Mouse (Mus musculus) forebrain, embryonic 15.5 days (tissue): Measurements from ENCODE around the gene Parg. TPM values are rescaled to one million over a fixed set of nuclear protein-coding genes. Genes with fewer than 3 reads are reported as not detected.
"Not testable (repeated sequence)": the region's sequence is repeated elsewhere in the genome, so short reads cannot be mapped to it uniquely, and the experiment has no call there.

Experiments used
- ATAC-seq: fragments of 200-750 bp; cut with Nextera tagmentation; replicated peaks from 2 replicates; pipeline ENCODE4 v1.8.0; 2017; ENCODE audit warnings: mild to moderate bottlenecking, moderate TSS enrichment, moderate library complexity
- H3K27ac ChIP-seq: fragments of 300-500 bp; sonication (generic); replicated peaks from 2 replicates; pipeline ENCODE4 v1.5.1; 2015; ENCODE audit warnings: mild to moderate bottlenecking, inconsistent platforms
- H3K27me3 ChIP-seq: fragments of 300-500 bp; sonication (generic); 2 replicates; pipeline ENCODE4 v1.6.1; 2015; ENCODE audit warnings: inconsistent platforms
- H3K36me3 ChIP-seq: fragments of 300-500 bp; sonication (generic); 2 replicates; pipeline ENCODE4 v1.6.1; 2015; ENCODE audit warnings: mild to moderate bottlenecking, inconsistent platforms
- H3K4me1 ChIP-seq: fragments of 300-500 bp; sonication (generic); 2 replicates; pipeline ENCODE4 v1.6.1; 2015; ENCODE audit warnings: inconsistent platforms
- H3K4me2 ChIP-seq: fragments of 300-500 bp; sonication (generic); replicated peaks from 2 replicates; pipeline ENCODE4 v1.6.1; 2015; ENCODE audit warnings: mild to moderate bottlenecking, inconsistent platforms
- H3K4me3 ChIP-seq: fragments of 300-500 bp; sonication (generic); 2 replicates; pipeline ENCODE4 v1.5.1; 2015; ENCODE audit warnings: mild to moderate bottlenecking, inconsistent platforms
- H3K9ac ChIP-seq: fragments of 300-500 bp; sonication (generic); replicated peaks from 2 replicates; pipeline ENCODE4 v1.6.1; 2015; ENCODE audit warnings: mild to moderate bottlenecking, inconsistent platforms
- H3K9me3 ChIP-seq: fragments of 300-500 bp; sonication (generic); 2 replicates; pipeline ENCODE4 v1.6.1; 2016; ENCODE audit warnings: inconsistent platforms
- whole genome bisulfite sequencing: fragments of 180-500 bp; shearing (Covaris S2); methylation state at CpG from one replicate; pipeline ENCODE4 v1.1.7; 2015; ENCODE audit warnings: mixed read lengths; 5-methylcytosine and 5-hydroxymethylcytosine counted together
- polyA plus RNA-seq: library from polyadenylated mRNA; unstranded; fragments of >200 nt; fragmentation: Nextera tagmentation; extraction: Ambion mirVana; gene quantifications from 2 replicates; pipeline ENCODE4 v1.2.1, GENCODE M21; 2015

Gene Parg
- polyA plus RNA-seq, 1 experiment from 2014 or later, result 41.7 TPM

DNA sequence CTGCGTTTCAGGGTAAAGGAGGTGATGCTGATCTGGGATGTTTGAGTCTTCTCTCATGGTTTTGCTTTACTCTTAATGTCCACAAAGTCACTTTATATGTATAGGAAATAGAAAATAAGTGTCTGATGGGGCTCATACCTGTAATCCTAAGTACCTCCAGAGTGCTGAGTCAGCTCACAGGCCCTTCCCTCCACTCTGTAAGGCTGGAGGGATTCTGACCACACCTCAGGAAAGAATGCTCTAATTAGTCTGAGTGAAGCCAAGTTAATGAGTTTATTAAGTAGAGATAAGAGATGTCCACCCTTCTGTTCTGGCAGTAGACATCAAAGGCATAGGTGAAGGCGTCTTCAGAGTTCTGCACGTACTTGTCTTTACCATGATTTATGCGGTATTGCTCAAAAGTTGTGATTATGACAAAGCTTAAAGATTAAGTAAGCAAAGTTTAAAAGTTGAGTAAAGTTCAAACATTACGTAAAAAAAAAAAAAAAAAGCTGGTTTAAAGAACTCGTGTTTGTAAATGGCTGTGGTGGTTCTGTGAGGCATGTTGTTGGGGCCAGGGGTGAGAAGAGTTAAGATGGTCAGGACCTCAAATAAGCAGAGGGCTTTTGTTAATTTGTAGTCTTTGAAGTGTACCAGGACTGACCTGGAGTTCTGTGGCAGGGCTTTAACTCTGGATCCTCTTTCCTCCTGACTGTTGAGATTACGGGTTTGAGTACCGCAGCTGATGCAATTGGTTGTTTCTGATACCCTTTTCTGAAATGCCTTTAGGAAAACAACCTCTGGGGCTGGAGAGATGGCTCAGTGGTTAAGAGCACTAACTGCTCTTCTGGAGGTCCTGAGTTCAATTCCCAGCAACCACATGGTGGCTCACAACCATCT, 37.3 kb upstream of the Parg start:
- Histone ChIP-seq H3K4me2 (0 out of 2 replicates have a peak overlapping the region, but pooled peaks have one; percentile 98), H3K4me1 (peaks cover 28% of the 10 kb centered on the region)
- no peak for ATAC-seq

DNA sequence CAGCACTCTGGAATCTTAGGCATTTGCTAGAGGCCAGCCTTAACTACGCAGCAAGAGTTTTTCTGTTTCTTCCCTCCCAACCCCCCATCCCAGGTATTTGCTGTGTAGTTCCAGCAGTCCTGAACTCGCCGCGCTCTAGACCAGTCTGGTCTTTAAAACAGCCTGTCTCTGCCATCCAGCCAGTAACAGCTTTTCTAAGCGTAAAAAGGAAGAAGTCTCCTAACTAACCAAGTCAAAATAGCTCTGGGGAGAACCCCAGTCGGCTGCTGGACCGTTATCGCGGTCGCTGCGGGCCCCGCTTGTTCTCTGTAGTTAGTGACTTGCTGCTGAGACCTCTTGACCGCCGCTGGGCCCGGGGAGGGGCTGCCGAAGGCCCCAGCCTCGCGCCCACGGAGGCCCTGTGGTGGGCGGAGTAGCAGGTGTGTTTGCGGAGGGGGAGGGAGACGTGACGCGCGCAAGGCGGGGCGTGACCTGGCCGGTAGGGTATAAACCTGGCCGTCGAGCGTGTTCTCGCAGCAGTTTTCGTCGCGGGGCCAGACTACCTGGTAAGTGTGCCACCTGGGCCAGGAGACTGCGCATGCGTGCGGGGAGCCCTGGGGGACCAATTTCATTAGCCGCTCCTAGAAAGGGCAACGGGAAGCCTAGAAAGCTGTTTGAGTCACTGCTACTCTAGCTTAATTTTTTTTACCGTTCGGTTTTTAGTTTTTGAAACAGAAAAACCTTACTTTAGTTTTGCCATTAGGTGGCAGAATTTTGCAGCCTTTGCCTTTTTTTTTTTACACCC, 36.3 kb upstream of the Parg start:
- ATAC-seq, result no peak

More for the DNA sequence above, 37.3 kb upstream of the Parg start:
- Histone ChIP-seq H3K36me3 (no peaks in the 10 kb centered on the region), H3K4me3 (no peak overlapping the region), H3K27ac (no peak overlapping the region), H3K27me3 (no peaks in the 10 kb centered on the region), H3K9me3 (no peaks in the 10 kb centered on the region), H3K9ac (no peak overlapping the region)
- WGBS, result 86% methylated on average over 8 of the region's 8 CpGs

GRCm38 (mm10) chr14:32166062-32166441, 35.7 kb upstream of the Parg start:
- 72% methylated on average over 2 of the region's 2 CpGs for WGBS

More for the DNA sequence above, 36.3 kb upstream of the Parg start:
- Histone ChIP-seq H3K36me3 (no peaks in the 10 kb centered on the region), H3K4me3 (peak overlapping the region; percentile 46), H3K4me2 (peak overlapping the region; percentile 98), H3K27me3 (no peaks in the 10 kb centered on the region), H3K9me3 (no peaks in the 10 kb centered on the region), H3K9ac (peak overlapping the region; percentile 59), H3K4me1 (peaks cover 25% of the 10 kb centered on the region), H3K27ac (no peak overlapping the region)
- under 1% methylated on average over 42 of the region's 42 CpGs for WGBS

GRCm38 (mm10) chr14:32166840-32167239, 34.9 kb upstream of the Parg start:
- no peak for ATAC-seq
- H3K27ac ChIP-seq, result no peak overlapping the region
- WGBS, result 94% methylated on average over 1 of the region's 1 CpGs
- H3K9ac ChIP-seq, result no peak overlapping the region
- no peaks in the 10 kb centered on the region for H3K9me3 ChIP-seq
- H3K36me3 ChIP-seq, result no peaks in the 10 kb centered on the region; the same call in 1 of the 2 replicates
- no peak overlapping the region for H3K4me2 ChIP-seq
- H3K4me1 ChIP-seq, result peaks cover 13% of the 10 kb centered on the region
- no peak overlapping the region for H3K4me3 ChIP-seq
- H3K27me3 ChIP-seq, result no peaks in the 10 kb centered on the region

More at GRCm38 (mm10) chr14:32166062-32166441, 35.7 kb upstream of the Parg start:
- no peaks in the 10 kb centered on the region for H3K27me3 ChIP-seq
- H3K4me2 ChIP-seq, result peak overlapping the region; percentile 98; the same call in 1 of the 2 replicates
- H3K36me3 ChIP-seq, result no peaks in the 10 kb centered on the region; the same call in 1 of the 2 replicates
- H3K9me3 ChIP-seq, result no peaks in the 10 kb centered on the region
- no peak overlapping the region for H3K27ac ChIP-seq
- H3K4me3 ChIP-seq, result no peak overlapping the region
- no peak for ATAC-seq
- peaks cover 19% of the 10 kb centered on the region for H3K4me1 ChIP-seq
- no peak overlapping the region for H3K9ac ChIP-seq

GRCm38 (mm10) chr14:32167326-32167725, 34.4 kb upstream of the Parg start:
- Histone ChIP-seq H3K27ac (no peak overlapping the region), H3K36me3 (no peaks in the 10 kb centered on the region; the same call in 1 of the 2 replicates), H3K4me3 (no peak overlapping the region), H3K27me3 (no peaks in the 10 kb centered on the region), H3K9me3 (no peaks in the 10 kb centered on the region), H3K4me2 (no peak overlapping the region), H3K9ac (no peak overlapping the region), H3K4me1 (peaks cover 12% of the 10 kb centered on the region)
- WGBS, result 95% methylated on average over 5 of the region's 5 CpGs
- no peak for ATAC-seq

DNA sequence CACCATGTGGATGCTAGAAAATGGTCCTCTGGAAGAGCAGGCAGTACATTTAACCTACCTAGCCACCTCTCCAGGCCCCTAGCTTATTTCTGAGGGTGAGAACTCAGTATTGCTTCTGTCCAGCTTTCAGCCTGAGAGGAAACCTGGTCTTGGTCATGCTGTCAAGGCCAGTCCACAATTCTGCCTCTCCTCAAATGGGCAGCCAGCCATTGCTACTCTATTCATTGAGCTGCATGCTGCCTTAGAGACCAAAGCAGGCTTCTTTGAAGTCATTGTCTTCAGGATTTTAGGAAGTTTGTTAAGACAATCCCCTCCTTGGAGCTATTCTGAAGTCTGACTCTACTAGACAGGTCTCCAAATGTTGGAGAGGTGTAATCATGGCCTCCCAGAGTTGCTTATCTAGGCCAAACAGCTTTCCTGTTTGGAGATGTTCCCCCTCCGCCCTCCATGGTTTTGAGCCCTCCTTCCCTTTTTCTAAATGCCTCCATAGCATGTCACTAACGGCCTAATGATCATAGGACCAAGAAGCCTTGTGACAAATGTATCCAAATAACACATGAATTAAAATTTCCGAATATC, 33.0 kb upstream of the Parg start:
- ATAC-seq, result no peak
- Histone ChIP-seq H3K27me3 (no peaks in the 10 kb centered on the region), H3K27ac (no peak overlapping the region), H3K4me2 (no peak overlapping the region), H3K9ac (no peak overlapping the region), H3K4me1 (peaks cover 12% of the 10 kb centered on the region), H3K36me3 (peaks cover 9% of the 10 kb centered on the region), H3K9me3 (no peaks in the 10 kb centered on the region), H3K4me3 (no peak overlapping the region)
- WGBS, result 76% methylated on average over 3 of the region's 3 CpGs

DNA sequence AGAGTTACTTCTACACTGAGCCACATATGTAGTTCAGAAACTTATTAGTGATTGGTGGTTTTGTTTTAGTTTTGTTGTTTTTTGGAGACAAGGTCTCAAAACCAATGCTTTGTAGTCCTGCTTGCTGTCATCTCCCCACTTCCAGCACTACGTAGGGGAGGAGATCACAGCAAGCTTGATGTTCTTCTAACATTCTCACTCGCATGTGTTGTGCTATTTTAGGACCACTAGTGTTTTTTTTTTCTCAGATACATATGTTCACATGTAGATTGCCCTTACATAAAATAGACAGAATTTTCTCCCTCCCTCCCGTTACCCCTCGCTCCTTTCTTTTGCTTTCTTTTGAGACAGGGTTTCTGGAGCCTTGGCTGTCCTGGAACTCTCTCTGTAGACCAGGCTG, 31.6 kb upstream of the Parg start:
- H3K9ac ChIP-seq, result no peak overlapping the region
- peaks cover 10% of the 10 kb centered on the region for H3K4me1 ChIP-seq
- H3K27ac ChIP-seq, result no peak overlapping the region
- no peaks in the 10 kb centered on the region for H3K27me3 ChIP-seq
- H3K4me2 ChIP-seq, result no peak overlapping the region
- no peak overlapping the region for H3K4me3 ChIP-seq
- 90% methylated on average over 4 of the region's 4 CpGs for WGBS
- ATAC-seq, result no peak
- no peaks in the 10 kb centered on the region for H3K9me3 ChIP-seq
- peaks cover 18% of the 10 kb centered on the region for H3K36me3 ChIP-seq

DNA sequence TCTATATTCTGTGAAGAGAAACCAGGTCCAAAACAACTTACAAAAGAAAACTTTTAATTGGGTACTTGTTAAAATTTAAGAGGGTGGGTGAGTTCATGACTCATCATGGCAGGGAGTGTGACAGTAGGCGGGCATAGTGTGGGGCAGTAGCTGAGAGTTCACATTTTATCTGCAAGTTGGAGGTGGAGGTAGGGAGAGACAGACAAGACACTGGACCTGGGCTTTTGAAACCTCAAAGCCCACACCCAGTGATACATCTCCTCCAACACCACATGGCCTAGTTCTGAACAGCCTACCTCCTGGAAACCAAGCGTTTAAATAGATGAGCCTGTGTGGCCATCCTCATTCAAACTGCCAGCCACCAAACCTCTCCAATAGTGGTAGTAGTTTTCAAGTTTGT, 26.4 kb upstream of the Parg start:
- ATAC-seq, result no peak
- Histone ChIP-seq H3K27me3 (no peaks in the 10 kb centered on the region), H3K9ac (no peak overlapping the region), H3K36me3 (peaks cover 41% of the 10 kb centered on the region), H3K4me1 (no peaks in the 10 kb centered on the region), H3K9me3 (no peaks in the 10 kb centered on the region), H3K4me3 (no peak overlapping the region), H3K4me2 (no peak overlapping the region), H3K27ac (no peak overlapping the region)
- 92% methylated on average over 2 of the region's 2 CpGs for WGBS

GRCm38 (mm10) chr14:32176590-32176989, 25.2 kb upstream of the Parg start:
- peaks cover 50% of the 10 kb centered on the region for H3K36me3 ChIP-seq
- not testable (repeated sequence) for H3K4me1 ChIP-seq, H3K27me3 ChIP-seq, H3K9me3 ChIP-seq, H3K9ac ChIP-seq, H3K4me2 ChIP-seq, H3K27ac ChIP-seq, ATAC-seq, H3K4me3 ChIP-seq
- WGBS, result 87% methylated on average over 5 of the region's 5 CpGs

- H3K9ac ChIP-seq, result no peak overlapping the region
- 94% methylated on average over 10 of the region's 10 CpGs for WGBS
- no peak for ATAC-seq
- H3K4me3 ChIP-seq, result no peak overlapping the region
- H3K27ac ChIP-seq, result no peak overlapping the region
- no peak overlapping the region for H3K4me2 ChIP-seq
- peaks cover 59% of the 10 kb centered on the region for H3K36me3 ChIP-seq
- no peaks in the 10 kb centered on the region for H3K9me3 ChIP-seq
- H3K4me1 ChIP-seq, result no peaks in the 10 kb centered on the region
- H3K27me3 ChIP-seq, result no peaks in the 10 kb centered on the region
Measured at GRCm38 (mm10) chr14:32179393-32180195, 22.2 kb upstream of the Parg start.

- Histone ChIP-seq H3K4me3 (no peak overlapping the region), H3K27me3 (no peaks in the 10 kb centered on the region), H3K36me3 (peaks cover 61% of the 10 kb centered on the region), H3K9me3 (no peaks in the 10 kb centered on the region), H3K27ac (no peak overlapping the region), H3K4me2 (no peak overlapping the region), H3K9ac (no peak overlapping the region), H3K4me1 (no peaks in the 10 kb centered on the region)
- no peak for ATAC-seq
- 89% methylated on average over 6 of the region's 6 CpGs for WGBS
Measured at GRCm38 (mm10) chr14:32180861-32181260, 20.9 kb upstream of the Parg start.
